Mouse (Mus musculus): ENCODE data around the gene Rab34.

DNA sequence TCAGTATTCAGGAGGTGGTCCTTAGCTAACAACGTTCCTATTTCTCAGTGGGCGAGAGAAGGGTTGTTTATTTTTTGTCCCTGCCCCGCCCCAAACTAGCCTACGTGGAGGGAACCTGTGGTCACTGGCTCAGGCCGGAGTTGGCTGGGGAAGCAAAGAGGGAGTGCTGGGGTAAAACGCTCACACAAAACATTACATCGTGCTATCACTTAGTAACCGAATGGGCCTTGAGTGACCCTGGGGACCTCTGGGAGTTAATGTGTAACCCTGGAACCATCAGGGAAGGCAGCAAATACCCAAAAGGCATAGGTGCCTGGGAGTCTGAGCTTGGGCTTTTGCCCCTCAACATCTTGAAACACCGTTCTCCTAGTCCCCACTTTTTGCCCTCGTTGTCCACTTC lies 10.8 kb upstream of the Rab34 start:
- TF ChIP-seq CTCF (conservative IDR thresholded peaks at IDR 0.05; ENCODE audit: low read length) (no peak), POU5F1 (IDR thresholded peaks at IDR 0.05; ENCODE audit: borderline replicate concordance, low read length) (no peak), NANOG (IDR thresholded peaks at IDR 0.05; ENCODE audit: borderline replicate concordance, low read length) (no peak)

All from E14TG2a.4 (cell line).